Mouse (Mus musculus): ENCODE data around the gene Ffar4. TPM values are rescaled to one million over a fixed set of nuclear protein-coding genes. Genes with fewer than 3 reads are reported as not detected.

Ffar4 gene
- polyA plus RNA-seq, 1 experiment from 2014 or later: 0.15 TPM

- Histone ChIP-seq H3K9ac (replicated peaks) (no peak overlapping the region), H3K9me3 (no peaks in the 10 kb centered on the region), H3K27ac (replicated peaks) (no peak overlapping the region), H3K4me3 (no peak overlapping the region), H3K4me2 (replicated peaks) (no peak overlapping the region), H3K27me3 (no peaks in the 10 kb centered on the region), H3K4me1 (no peaks in the 10 kb centered on the region), H3K36me3 (no peaks in the 10 kb centered on the region)
- WGBS: 77% methylated on average over 4 of the region's 4 CpGs
- ATAC-seq (replicated peaks): no peak
These were observed 46.8 kb downstream of the Ffar4 start for GRCm38 (mm10) chr19:38143540-38144271.

- H3K27me3 ChIP-seq: no peaks in the 10 kb centered on the region
These were observed 59.4 kb downstream of the Ffar4 start for GRCm38 (mm10) chr19:38156243-38156642.

GRCm38 (mm10) chr19:38161648-38162354 is 64.9 kb downstream of the Ffar4 start:
- Histone ChIP-seq H3K9ac (replicated peaks) (no peak overlapping the region), H3K4me3 (no peak overlapping the region), H3K4me2 (replicated peaks) (no peak overlapping the region), H3K4me1 (no peaks in the 10 kb centered on the region), H3K27me3 (no peaks in the 10 kb centered on the region), H3K9me3 (no peaks in the 10 kb centered on the region), H3K36me3 (no peaks in the 10 kb centered on the region), H3K27ac (replicated peaks) (no peak overlapping the region)
- no peak for ATAC-seq (replicated peaks)
- 94% methylated on average over 21 of the region's 21 CpGs for WGBS

More at GRCm38 (mm10) chr19:38156243-38156642, 59.4 kb downstream of the Ffar4 start:
- Histone ChIP-seq H3K4me1 (no peaks in the 10 kb centered on the region), H3K36me3 (no peaks in the 10 kb centered on the region), H3K9ac (replicated peaks) (no peak overlapping the region), H3K4me3 (no peak overlapping the region), H3K4me2 (replicated peaks) (no peak overlapping the region), H3K9me3 (no peaks in the 10 kb centered on the region), H3K27ac (replicated peaks) (no peak overlapping the region)
- 100% methylated on average over 1 of the region's 1 CpGs for WGBS
- no peak for ATAC-seq (replicated peaks)

Other genes starting within 250 kb of the Ffar4 start
- gene Myof, start 53.5 kb upstream of the Ffar4 start, polyA plus RNA-seq (2015; fragmentation: Nextera tagmentation; extraction: Ambion mirVana): 1.4 and 1.7 TPM in 2 replicates
- 16.6 and 17.9 TPM in 2 replicates for gene Cep55, start 42.1 kb upstream of the Ffar4 start, polyA plus RNA-seq (2015; fragmentation: Nextera tagmentation; extraction: Ambion mirVana)
- 1.5 and 3.9 TPM in 2 replicates for gene Rbp4, start 28.2 kb downstream of the Ffar4 start, polyA plus RNA-seq (2015; fragmentation: Nextera tagmentation; extraction: Ambion mirVana)
- gene Pde6c, start 35.7 kb downstream of the Ffar4 start, polyA plus RNA-seq (2015; fragmentation: Nextera tagmentation; extraction: Ambion mirVana): 0.28 TPM in 1 of 2 replicates, not detected in the other
- gene Fra10ac1, start 127.1 kb downstream of the Ffar4 start, polyA plus RNA-seq (2015; fragmentation: Nextera tagmentation; extraction: Ambion mirVana): 53.7 and 54.9 TPM in 2 replicates
- gene Lgi1, start 167.5 kb downstream of the Ffar4 start, polyA plus RNA-seq (2015; fragmentation: Nextera tagmentation; extraction: Ambion mirVana): 13.0 and 14.4 TPM in 2 replicates